Mouse (Mus musculus) kidney, postnatal 4 days (tissue): ENCODE data around the gene Clptm1.
A peak's percentile ranks its signal among the peaks of the same experiment; 100 is the strongest.
"Not testable (repeated sequence)": the region's sequence is repeated elsewhere in the genome, so short reads cannot be mapped to it uniquely, and the experiment has no call there.

Experiments
- DNase-seq, 2 experiments: peaks; one replicate each; pipeline ENCODE4 v3.0.0; 2021; ENCODE audit warnings: mixed read lengths in 2 of 2

Gene Clptm1

DNA sequence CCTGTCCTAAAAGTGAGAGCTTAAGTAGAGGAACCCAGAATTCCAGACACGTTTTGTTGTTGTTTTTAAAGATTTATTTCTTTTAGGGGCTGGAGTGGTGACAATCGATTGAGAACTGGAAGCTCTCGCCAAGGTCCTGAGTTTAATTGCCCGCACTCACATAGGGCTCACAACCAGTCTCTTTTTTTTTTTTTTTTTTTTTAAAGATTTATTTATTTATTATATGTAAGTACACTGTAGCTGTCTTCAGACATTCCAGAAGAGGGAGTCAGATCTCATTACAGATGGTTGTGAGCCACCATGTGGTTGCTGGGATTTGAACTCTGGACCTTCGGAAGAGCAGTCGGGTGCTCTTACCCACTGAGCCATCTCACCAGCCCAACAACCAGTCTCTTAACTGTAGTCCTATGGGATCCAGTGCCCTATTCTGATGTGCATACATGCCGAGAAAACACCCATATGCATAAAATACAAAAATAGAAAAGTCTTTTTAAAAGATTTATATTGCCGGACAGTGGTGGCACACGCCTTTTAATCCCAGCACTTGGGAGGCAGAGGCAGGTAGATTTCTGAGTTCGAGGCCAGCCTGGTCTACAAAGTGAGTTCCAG lies 60.1 kb downstream of the Clptm1 start:
- DNase-seq, result not testable (repeated sequence)

DNA sequence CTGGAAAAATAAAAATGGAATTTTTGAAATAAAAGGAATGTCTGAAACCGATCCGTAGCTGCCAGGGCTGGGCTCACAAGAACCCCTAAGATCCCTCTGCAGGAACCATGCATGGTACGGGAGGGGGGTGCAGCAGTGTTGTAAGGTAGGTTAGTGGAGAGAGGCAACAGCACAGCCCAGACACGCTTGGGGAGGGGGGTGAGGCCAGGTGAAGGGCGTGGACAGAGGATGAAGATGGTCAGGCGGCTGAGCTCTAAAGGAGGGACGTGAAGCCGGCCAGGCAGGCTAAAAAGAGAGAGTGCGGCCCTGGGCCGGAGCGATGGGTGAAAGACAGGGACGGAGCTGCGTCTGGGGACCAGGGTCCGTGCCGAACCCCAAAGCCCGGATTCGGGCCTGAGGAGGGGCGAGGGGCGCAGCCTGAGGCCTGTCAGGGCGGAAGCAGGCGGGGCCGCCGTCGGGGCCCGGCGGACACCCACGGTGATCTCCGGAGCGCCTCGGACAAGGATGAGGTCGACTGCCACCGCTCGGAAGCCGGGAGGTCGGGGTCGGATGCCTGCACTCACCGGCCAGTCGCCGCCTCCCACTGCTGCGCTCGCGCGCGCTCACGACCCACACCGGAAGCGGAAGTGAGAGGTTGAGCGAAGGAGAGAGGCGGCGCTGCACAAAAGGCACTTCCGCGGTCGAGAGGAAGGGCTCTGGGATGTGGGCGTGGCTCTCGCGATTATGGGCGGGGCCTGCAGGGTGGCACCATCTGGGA lies 60.8 kb downstream of the Clptm1 start, which contains the start of gene Clasrp:
Gene Clasrp, minus strand, starts transcription at position 638 of the 757 bp plus-strand sequence.
- peak; percentile 99 for DNase-seq

DNA sequence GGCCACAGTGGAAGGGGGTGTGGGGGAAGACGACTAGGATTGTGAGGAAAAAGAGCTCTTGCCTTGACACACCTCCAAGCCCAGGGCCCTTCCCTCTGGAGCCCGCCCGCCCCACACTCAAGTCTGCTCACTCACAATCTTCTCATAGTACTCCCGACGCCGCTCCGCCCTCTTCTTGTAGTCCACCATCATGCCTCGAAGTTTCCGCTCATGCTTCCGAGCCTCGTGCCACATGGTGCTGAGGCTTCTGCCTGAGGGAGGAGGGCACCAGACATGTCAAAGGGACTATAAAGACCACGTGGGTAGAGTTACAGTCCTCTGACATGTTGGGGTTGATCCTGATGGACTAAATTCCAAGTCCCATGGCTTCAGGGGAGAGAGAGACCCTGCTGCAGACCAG lies 61.8 kb downstream of the Clptm1 start:
- no peak for DNase-seq

GRCm38 (mm10) chr7:19600562-19600961 lies 64.3 kb downstream of the Clptm1 start:
- no peak for DNase-seq

- no peak for DNase-seq
These were observed 71.6 kb downstream of the Clptm1 start for GRCm38 (mm10) chr7:19593061-19593730.

DNA sequence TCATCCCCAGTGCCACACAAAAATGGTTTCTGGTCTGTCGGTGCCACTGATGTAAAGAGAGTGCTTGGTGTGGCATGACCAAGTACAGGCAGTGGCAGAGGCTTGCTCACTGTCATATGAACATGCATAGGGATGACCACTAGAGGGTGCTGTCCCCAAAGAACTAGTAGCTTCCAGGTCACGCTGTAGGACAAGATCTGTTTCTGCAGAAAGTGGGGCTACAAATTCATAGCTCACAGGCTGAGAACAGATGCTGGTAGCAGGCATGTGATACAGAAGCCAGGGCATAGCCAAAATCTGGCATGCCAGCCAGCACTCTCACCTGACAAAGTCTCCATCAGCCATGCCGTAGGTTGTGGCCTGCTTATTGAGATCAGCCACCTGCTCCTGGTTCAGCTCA lies 74.9 kb downstream of the Clptm1 start:
- peak; percentile 76 to 84 for DNase-seq

- DNase-seq, result peak; percentile 78 to 83
These were observed 75.6 kb downstream of the Clptm1 start for GRCm38 (mm10) chr7:19589207-19589606.

DNA sequence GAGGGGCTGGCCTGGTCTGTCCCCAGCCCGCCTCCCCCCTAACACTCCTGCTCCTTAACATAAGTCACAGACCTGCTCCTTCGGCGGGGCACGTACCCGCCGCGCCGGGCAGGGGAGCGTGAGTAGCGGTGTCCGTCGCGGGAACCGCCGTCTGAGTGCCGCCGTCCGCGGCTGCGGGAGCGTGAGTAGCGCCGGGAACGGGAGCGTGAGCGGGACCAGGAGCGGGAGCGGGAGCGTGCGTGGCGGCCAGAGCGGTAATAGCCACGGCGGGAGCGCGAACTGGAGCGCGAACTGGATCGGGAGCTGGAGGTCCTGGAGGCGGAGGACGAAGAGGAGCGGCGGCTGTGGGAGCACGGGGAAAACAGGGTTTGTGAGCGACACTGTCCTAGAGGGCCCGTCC lies 78.6 kb downstream of the Clptm1 start:
- DNase-seq, result no peak
